Mouse (Mus musculus) c-Kit-positive CD71-positive TER-119-positive erythroid progenitor cells, embryonic 14.5 days (primary cell): ENCODE results near the gene Rpusd3.
A peak's percentile ranks its signal among the peaks of the same experiment; 100 is the strongest.

Experiments
- DNase-seq: peaks from one replicate; pipeline ENCODE4 v3.0.0-alpha.2; 2013; ENCODE audit warnings: low spot score

The Rpusd3 gene

GRCm38 (mm10) chr6:113419199-113419587 lies at the start of gene Rpusd3:
Rpusd3 (minus strand) TSS chr6:113419340.
- peak; percentile 99 for DNase-seq

GRCm38 (mm10) chr6:113468512-113468911 lies 49.4 kb upstream of the Rpusd3 start:
- no peak for DNase-seq

GRCm38 (mm10) chr6:113465602-113466001 lies 46.5 kb upstream of the Rpusd3 start:
- DNase-seq, result no peak

- no peak for DNase-seq
Observed at GRCm38 (mm10) chr6:113464040-113464439, 44.9 kb upstream of the Rpusd3 start.

GRCm38 (mm10) chr6:113458635-113459034 lies 39.5 kb upstream of the Rpusd3 start:
- DNase-seq, result no peak

- no peak for DNase-seq
Observed at GRCm38 (mm10) chr6:113457952-113458534, 38.9 kb upstream of the Rpusd3 start, which contains the start of gene Il17re. Il17re (plus strand) TSS chr6:113458484.

GRCm38 (mm10) chr6:113455007-113455406 lies 35.9 kb upstream of the Rpusd3 start:
- DNase-seq, result no peak

GRCm38 (mm10) chr6:113451839-113452238 lies 32.7 kb upstream of the Rpusd3 start:
- DNase-seq, result no peak

GRCm38 (mm10) chr6:113447639-113448038 lies 28.5 kb upstream of the Rpusd3 start:
- DNase-seq, result no peak

GRCm38 (mm10) chr6:113444207-113444965 lies 25.2 kb upstream of the Rpusd3 start:
- no peak for DNase-seq

GRCm38 (mm10) chr6:113443091-113443490 lies 24.0 kb upstream of the Rpusd3 start:
- peak; percentile 34 for DNase-seq

GRCm38 (mm10) chr6:113442442-113443090 lies 23.4 kb upstream of the Rpusd3 start, which contains the start of gene Jagn1:
Jagn1 (plus strand) TSS chr6:113442569.
- DNase-seq, result peak; percentile 95

- DNase-seq, result no peak
Observed at GRCm38 (mm10) chr6:113442087-113442441, 22.9 kb upstream of the Rpusd3 start.

- peak; percentile 81 for DNase-seq
Observed at GRCm38 (mm10) chr6:113441147-113441680, 22.1 kb upstream of the Rpusd3 start.

GRCm38 (mm10) chr6:113440686-113441085 lies 21.5 kb upstream of the Rpusd3 start:
- no peak for DNase-seq

GRCm38 (mm10) chr6:113438721-113439430 lies 19.7 kb upstream of the Rpusd3 start:
- no peak for DNase-seq

- DNase-seq, result no peak
Observed at GRCm38 (mm10) chr6:113437135-113437534, 18.0 kb upstream of the Rpusd3 start.

GRCm38 (mm10) chr6:113435664-113436205 lies 16.6 kb upstream of the Rpusd3 start, which contains the start of gene Cidec:
Cidec (minus strand) TSS chr6:113435760.
- DNase-seq, result no peak

GRCm38 (mm10) chr6:113434691-113435090 lies 15.6 kb upstream of the Rpusd3 start:
- no peak for DNase-seq

GRCm38 (mm10) chr6:113433661-113434060 lies 14.5 kb upstream of the Rpusd3 start:
- DNase-seq, result no peak

GRCm38 (mm10) chr6:113431801-113432200 lies 12.7 kb upstream of the Rpusd3 start:
- no peak for DNase-seq

GRCm38 (mm10) chr6:113430846-113431245 lies 11.7 kb upstream of the Rpusd3 start:
- DNase-seq, result no peak
